Mouse (Mus musculus): ENCODE data around the gene Pnkd.
A peak's percentile ranks its signal among the peaks of the same experiment; 100 is the strongest.
"Not testable (repeated sequence)": the region's sequence is repeated elsewhere in the genome, so short reads cannot be mapped to it uniquely, and the experiment has no call there.

The Pnkd gene

GRCm38 (mm10) chr1:74298157-74298750 lies 13.5 kb downstream of the Pnkd start:
- DNase-seq = no peak

- no peak for DNase-seq
These were observed 14.3 kb downstream of the Pnkd start for GRCm38 (mm10) chr1:74298996-74299395.

GRCm38 (mm10) chr1:74300347-74301110 lies 15.8 kb downstream of the Pnkd start:
- DNase-seq = no peak

- DNase-seq = peak; percentile 8
These were observed 17.5 kb downstream of the Pnkd start for GRCm38 (mm10) chr1:74302229-74302628.

GRCm38 (mm10) chr1:74302835-74303234 lies 18.1 kb downstream of the Pnkd start:
- no peak for DNase-seq

- peak; percentile 62 for DNase-seq
These were observed 19.0 kb downstream of the Pnkd start for GRCm38 (mm10) chr1:74303509-74304338.

GRCm38 (mm10) chr1:74304339-74304790 lies 19.6 kb downstream of the Pnkd start:
- no peak for DNase-seq

GRCm38 (mm10) chr1:74304946-74305345 lies 20.2 kb downstream of the Pnkd start:
- DNase-seq = no peak

- DNase-seq = no peak
These were observed 20.8 kb downstream of the Pnkd start, which contains the start of gene Tmbim1 for GRCm38 (mm10) chr1:74305522-74305921. Tmbim1 (minus strand) TSS chr1:74305622.

- no peak for DNase-seq
These were observed 22.4 kb downstream of the Pnkd start for GRCm38 (mm10) chr1:74307146-74307545.

GRCm38 (mm10) chr1:74308001-74308964 lies 23.6 kb downstream of the Pnkd start:
- DNase-seq = no peak

- DNase-seq = no peak
These were observed 25.0 kb downstream of the Pnkd start for GRCm38 (mm10) chr1:74309767-74310166.

GRCm38 (mm10) chr1:74313049-74313692 lies 28.4 kb downstream of the Pnkd start:
- peak; percentile 72 for DNase-seq

GRCm38 (mm10) chr1:74314796-74315195 lies 30.1 kb downstream of the Pnkd start:
- DNase-seq = no peak

- no peak for DNase-seq
These were observed 31.5 kb downstream of the Pnkd start for GRCm38 (mm10) chr1:74316114-74316827.

GRCm38 (mm10) chr1:74318711-74319110 lies 34.0 kb downstream of the Pnkd start:
- DNase-seq = no peak

- no peak for DNase-seq
These were observed 36.7 kb downstream of the Pnkd start for GRCm38 (mm10) chr1:74321396-74321795.

GRCm38 (mm10) chr1:74326916-74327315 lies 42.2 kb downstream of the Pnkd start:
- not testable (repeated sequence) for DNase-seq

- no peak for DNase-seq
These were observed 45.2 kb downstream of the Pnkd start for GRCm38 (mm10) chr1:74329899-74330431.

- no peak for DNase-seq
These were observed 46.4 kb downstream of the Pnkd start for GRCm38 (mm10) chr1:74331046-74331681.

Measured in cerebellum, adult 8-10 months (tissue).